Mouse (Mus musculus) embryonic fibroblast, embryonic 13.5 days (primary cell): ENCODE data around the gene Atp8a2.

Experiments
- CTCF ChIP-seq: IDR thresholded peaks from 2 replicates; pipeline ENCODE4 v1.5.1; 2011; ENCODE audit warnings: mild to moderate bottlenecking, control low read depth, low read length, moderate library complexity, borderline replicate concordance; ENCODE audit not compliant: insufficient read depth
- POLR2A ChIP-seq: IDR thresholded peaks from 2 replicates; pipeline ENCODE4 v1.6.1; 2011; ENCODE audit warnings: low read depth, mild to moderate bottlenecking, control low read depth, low read length, moderate library complexity

DNA sequence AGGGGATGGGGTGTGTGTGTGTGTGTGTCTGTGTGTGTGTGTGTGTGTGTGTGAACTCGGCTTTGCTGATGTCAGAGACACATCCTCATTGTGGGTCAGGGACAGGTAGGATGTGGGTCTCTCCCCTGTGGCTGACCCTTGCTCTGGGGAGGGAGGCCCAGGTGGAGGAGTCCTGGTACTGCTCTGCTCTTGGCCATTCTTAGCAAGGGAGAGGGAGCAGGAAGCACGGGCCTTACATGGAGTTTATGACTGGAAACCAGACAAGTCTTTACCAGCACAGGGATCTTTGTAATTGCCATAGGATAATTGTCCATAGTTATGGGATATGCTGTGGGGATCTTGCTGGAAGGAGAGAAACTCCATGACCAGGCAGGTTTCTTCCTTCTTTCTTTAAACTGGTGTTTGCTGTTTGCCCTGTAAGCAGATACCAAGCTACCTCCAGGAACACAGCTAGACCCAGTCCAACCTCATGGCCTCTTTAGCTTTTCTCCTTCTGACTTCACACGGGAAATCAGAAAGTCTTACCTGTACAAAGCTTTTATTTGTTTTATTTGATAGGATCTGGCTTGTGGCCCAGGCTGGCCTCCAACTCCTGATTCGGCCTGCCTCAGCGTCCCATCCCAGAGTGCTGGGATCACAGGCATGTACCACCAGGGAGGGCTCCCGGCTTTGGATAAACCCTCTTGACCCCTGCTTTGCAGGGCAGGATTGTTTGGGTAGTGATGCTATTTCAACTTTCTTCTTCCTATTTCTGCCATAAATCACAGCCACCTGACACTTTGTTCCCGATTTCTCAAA is 557.9 kb downstream of the Atp8a2 start:
- TF ChIP-seq POLR2A = no peak
- no peak for TF ChIP-seq CTCF
